Mouse (Mus musculus) lung, adult 2 months (tissue): ENCODE measurements around the gene Ube4b.

Experiments
- CTCF ChIP-seq: fragments of 200-500 bp; IDR thresholded peaks from 2 replicates; pipeline ENCODE4 v1.5.1; 2011; ENCODE audit warnings: mild to moderate bottlenecking, low read length, control low read depth; ENCODE audit not compliant: insufficient read depth
- POLR2A ChIP-seq: fragments of 200-500 bp; IDR thresholded peaks from 2 replicates; pipeline ENCODE4 v1.6.1; 2011; ENCODE audit warnings: low read depth, mild to moderate bottlenecking, control low read depth, low read length, borderline replicate concordance; ENCODE audit errors: extremely low read depth

DNA sequence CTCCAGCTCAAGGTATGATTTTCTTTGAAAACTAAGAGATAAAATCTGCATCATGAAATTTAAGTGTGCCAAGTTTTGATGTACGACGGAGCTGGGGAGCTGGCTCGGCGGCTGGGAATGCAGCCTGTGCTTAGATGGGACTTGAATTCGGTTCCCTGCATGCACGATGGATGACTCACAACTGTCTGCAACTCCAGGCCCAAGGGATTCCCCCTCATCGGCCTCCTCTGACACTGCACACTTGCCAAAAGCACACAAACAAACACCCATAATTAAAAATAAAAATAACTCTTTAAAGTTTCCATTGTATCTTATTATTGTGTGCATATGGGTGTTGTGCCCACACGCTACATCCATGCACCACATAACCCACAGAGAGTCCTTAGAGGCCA, 25.0 kb downstream of the Ube4b start:
- TF ChIP-seq POLR2A (no peak), CTCF (no peak)
